Mouse (Mus musculus) cerebellum, adult 11 months (tissue): Measurements from ENCODE around the gene Tlk2.

Experiments
- DNase-seq: peaks from one replicate; pipeline ENCODE4 v3.0.0; 2022

Gene Tlk2

GRCm38 (mm10) chr11:105264506-105264905 is 85.9 kb downstream of the Tlk2 start:
- no peak for DNase-seq

DNA sequence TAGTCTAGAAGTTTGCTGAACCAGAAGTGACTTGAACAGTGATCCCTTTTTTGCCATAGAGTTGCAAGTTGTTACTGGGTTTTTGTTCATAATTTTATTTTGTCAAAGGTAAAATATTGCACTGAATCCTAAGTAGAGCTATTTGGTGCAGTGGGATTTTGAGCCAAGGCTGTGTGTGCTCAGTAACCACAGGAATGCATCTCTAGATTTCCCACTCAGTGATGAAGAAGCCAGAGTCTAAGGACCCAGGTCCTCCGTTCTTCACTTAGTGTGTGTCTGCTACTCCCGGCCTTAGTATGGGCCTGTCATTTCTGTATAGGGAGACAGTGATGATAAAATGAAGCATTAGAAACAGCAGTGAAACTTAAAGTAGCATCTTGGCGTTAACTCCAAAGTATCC is 86.4 kb downstream of the Tlk2 start:
- DNase-seq = no peak

DNA sequence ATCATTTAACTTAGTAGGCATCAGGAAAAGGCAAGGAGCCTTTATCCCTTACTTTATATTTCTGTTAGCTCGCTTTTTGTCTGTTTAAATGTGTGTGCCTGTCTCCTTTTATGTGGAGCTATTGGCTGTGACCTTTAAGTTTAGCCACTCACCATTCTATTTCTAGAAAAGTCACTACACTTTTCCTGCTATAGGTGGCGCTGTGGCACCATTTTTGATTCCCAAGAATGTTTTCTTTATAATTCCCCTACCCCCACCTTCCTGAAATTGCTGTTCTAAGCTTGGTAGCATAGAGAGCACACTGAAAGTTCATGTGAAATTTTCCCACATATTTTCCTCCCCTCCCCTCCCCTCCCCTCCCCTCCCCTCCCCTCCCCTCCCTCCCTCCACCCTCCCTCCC is 91.5 kb downstream of the Tlk2 start:
- DNase-seq = peak; percentile 29

DNA sequence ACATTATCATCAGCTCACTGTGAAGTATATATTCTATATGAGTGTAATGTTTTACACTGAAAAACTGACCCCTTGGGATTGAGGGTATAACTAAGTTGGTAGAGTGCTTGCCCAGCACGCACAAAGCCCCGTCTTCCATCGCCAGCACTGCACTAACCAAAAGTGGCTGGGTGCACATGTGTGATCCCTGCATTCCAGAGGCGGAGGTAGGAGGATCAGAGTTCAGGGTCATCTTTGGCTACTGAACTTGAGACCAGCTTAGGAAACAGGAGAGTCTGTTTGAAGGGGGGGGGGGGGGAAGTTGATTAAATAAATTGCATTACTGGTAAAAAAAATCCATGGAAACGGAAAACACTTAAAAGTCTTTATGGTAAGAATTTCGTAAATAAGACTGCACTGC is 101.8 kb downstream of the Tlk2 start:
- DNase-seq = no peak

- DNase-seq = no peak
Measured at GRCm38 (mm10) chr11:105281291-105281690, 102.7 kb downstream of the Tlk2 start.

- DNase-seq = no peak
Measured at GRCm38 (mm10) chr11:105281763-105282459, 103.3 kb downstream of the Tlk2 start.

DNA sequence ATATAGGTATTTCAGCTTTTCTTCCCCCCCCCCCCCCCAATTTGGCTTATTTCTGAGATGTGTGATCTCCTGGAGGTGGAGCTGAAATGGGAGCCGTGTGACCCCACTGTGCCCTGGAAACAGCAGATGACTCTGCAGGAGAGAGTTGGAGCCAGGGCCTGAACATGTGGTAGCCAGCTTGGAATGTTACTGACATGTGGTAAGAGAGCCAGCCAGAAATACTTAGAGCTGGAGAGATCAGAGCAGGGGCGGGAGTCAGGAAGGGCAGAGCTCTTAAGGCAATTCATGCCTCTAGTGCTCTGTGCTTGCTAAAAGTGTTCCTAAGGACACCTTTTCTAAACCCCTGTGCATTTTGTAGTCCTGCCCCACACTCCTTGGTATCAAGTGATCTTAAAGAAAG is 103.9 kb downstream of the Tlk2 start:
- DNase-seq = no peak

DNA sequence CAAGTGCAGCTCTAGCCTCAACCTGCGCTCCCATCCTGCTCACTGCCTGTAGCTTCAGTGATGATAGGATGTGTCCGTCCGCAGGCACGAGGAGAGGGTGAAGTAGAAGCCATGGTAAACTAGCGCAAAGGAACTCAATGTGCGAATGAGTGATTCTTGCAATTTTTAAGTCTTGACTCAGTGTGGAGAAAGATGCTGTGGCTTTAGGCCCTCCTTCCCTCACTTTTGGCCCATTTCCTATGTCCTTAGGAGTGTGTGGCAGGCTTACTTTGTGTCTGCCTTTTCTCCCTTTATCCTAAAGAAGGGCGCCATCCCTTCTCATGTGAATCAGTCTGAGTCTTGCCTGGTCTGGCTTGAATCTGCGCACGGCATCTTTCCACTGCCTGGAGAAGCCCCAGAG is 104.4 kb downstream of the Tlk2 start:
- no peak for DNase-seq

GRCm38 (mm10) chr11:105285720-105286119 is 107.1 kb downstream of the Tlk2 start:
- no peak for DNase-seq

DNA sequence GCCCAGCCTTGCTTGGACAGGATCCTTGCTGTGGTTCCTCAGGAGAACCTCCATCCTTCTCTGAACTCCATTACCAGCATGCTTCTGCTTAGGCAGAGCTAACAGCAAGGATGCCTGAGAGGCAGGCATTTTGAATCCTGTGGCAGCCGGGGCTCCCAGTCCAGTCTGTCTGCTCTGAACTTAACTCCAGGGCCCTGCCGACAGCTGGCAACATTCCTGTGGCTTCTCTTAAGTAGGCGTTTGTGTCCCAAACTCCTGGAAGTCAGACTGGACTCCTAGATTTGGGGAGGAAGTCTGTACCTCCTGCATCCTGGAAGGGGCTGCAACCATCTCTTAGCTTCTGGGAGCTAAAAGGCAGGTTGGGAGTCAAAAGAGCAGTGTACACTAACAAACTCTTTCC is 110.8 kb downstream of the Tlk2 start:
- DNase-seq = no peak

DNA sequence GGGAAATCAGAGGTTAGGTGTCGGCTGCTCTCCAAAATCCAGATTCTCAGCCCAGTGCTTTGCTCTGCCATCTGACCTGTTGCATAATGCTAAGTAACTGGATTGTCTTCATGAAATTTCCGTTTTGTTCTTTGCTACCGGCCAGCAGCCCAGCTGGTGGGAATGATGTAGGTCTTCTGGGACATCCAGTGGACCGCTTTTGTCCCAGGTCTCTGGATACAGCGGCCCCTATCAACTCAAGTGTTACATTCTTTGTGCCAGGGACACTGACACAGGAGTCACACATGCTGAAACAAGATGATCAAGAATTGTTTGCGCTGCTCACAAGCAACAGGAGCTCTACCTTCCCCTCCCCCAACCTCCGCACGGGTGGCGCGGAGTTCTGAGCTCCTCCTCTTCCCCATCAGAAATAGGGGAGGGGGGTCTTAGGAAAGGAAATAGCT is 113.1 kb downstream of the Tlk2 start:
- no peak for DNase-seq

DNA sequence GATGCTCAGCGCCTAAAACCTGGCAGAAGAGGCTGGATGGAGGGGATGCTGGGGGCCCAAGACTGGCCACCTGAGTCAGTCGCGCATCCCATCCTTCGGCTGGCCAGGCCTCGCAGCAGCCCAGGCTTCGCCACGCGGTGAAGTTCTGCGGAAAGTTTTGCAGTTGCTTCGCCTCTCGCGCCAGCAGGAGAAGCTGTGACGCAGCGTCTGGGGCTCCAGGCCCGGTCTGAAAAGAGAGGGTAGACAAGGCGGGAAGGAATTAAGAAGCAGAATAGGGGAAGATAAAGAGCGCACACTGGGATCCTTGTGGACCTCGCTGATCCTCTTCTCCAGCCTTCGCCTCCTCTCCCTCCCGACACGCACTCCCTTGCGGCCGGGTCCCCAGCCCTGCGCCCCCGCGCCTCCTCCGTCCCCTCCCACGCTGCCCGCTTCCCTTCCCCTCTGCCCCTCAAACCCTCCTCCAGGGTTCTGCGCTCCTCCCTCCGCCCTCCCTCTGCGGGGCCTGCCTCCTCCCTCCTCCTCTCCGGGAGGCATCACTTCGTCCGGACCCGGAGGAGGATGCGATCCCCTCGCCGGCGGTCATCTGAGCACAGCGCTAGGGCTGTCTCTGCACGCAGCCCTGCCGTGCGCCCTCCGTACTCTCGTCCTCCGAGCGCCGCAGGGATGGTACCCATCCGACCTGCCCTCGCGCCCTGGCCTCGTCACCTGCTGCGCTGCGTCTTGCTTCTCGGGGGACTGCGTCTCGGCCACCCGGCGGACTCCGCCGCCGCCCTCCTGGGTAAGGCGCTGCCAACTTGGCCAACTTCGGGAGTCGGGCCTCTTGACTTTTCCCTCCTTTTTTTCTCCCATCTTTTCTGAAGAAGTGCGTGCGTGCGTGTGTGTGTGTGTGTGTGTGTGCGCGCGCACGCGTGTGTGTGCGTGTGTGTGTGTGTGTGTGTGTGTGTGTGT is 113.8 kb downstream of the Tlk2 start, which contains the start of gene Mrc2:
Gene Mrc2 (plus strand): TSS at position 520 of the 948 bp plus-strand sequence.
- DNase-seq = no peak

DNA sequence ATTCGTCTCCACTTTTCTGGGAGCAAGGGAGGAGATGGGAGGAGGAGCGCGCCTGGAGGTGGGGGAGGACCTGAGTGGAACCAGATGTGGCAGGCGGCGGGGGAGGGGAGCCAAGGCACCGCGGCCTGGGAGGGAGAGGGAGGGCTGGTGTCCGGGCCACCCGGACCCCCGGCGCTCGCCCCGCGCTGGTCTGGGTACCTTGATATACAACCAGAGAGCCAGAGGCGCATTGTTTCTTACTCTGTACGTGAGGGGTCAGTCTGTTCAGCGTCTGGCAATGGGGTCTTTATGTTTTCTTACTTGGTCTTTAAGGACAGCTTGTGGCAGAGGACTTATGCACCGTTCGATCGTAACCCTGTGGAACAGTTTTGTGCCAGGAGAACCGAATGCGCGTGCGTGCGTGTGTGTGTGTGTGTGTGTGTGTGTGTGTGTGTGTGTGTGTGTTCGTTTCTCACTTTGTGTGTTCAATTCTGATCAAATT is 114.5 kb downstream of the Tlk2 start:
- DNase-seq = no peak

DNA sequence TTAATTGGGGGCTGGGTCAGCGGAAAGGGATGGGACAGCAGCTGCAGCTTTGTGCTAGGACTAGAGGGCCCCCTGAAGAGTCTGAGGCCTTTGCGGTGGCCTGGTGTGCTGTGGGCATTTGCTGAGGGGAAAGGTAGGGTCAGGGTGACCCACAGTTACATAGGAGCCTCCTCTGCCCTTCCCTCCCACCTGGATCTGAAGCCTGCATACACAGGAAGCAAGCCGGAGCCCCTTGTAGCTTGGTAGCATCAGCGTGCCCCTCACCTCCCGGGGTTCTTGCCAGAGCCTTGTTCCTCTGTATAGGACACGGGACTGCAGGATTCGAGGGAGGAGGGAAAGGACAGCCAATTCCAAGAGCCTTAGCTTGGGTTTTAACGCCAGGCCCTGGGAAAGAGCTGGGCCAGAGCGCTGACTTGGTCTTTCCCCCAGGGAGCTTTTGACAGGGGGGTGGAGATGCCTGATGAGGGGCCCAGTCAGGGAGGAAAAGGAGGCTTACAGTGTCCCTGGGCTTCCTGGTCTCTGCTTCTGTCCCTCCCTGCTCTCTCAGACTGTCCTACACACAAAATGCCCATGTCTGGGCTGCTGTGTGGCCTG is 115.4 kb downstream of the Tlk2 start:
- DNase-seq = no peak

DNA sequence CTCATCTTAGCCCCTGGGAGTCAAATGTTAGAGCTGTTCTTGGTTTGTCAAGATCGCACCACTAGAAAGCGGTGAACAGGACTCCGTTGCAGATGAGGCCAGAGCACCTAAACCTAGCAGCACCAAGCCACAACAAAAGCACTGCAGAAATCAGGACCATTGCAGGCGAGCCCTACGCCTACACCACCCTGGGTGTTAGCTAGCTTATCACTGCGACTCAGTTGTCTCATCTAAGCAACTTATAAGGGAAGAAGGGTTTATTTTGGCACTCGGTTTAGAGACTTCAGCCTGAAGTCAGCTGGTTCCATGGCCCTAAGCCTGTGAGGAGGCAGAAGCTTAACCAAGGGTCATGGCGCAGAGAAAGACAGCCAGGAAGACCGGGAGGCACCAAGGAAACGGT is 117.5 kb downstream of the Tlk2 start:
- DNase-seq = no peak

- no peak for DNase-seq
Measured at GRCm38 (mm10) chr11:105310197-105310596, 131.6 kb downstream of the Tlk2 start.

- no peak for DNase-seq
Measured at GRCm38 (mm10) chr11:105311291-105311975, 132.8 kb downstream of the Tlk2 start.

- no peak for DNase-seq
Measured at GRCm38 (mm10) chr11:105312311-105312942, 133.8 kb downstream of the Tlk2 start.

DNA sequence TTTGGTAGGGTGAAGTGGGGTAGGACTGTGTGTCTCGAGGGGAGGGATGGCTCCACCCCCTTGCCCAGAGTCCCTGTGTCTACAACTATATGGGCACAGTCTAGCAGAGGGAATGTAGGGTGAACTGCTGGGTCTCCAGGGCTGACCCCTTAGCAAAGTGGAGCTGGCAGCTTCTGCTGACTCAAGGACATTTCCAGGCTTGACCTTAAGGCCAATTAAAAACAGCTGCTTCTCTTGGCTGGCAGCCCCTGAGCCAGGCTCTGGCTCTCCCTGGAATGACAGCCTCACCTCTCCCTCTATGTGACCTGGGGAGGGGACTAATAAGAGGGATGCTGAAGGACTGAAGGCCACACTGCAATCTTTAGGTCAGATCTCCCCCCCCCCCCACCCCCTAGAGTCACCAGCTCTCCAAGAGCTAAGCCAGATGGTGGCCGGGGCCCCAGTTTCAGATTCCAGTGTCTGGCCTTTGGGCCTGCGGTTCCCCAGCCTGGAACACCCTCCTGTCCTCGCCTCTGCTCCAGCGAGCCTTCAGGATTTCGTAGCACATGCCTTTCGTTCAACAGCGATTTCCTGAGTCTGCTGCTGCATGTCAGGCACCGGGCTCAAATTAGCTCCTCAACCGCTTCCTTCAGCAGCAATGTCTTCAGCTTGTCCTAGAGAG is 134.5 kb downstream of the Tlk2 start:
- no peak for DNase-seq

DNA sequence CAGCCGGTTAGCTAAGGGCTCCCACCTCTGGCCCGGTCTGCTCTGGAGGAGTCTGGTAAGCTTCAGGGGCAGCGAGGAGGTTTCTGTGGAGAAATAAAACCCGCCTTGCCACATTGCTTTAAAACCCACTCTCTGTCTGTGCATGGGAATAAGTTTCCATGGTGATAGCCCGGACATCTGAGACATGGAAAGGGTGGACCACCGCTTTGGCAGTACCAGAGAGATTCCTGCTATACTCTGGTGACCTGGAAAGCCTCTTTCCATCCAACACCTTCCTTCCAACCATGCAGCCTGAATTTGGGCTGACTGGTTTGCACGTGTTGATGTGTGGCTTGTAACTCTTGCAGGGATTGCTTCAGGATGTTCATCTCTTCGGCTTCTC is 135.0 kb downstream of the Tlk2 start:
- DNase-seq = no peak

GRCm38 (mm10) chr11:105315296-105315695 is 136.7 kb downstream of the Tlk2 start:
- DNase-seq = no peak

DNA sequence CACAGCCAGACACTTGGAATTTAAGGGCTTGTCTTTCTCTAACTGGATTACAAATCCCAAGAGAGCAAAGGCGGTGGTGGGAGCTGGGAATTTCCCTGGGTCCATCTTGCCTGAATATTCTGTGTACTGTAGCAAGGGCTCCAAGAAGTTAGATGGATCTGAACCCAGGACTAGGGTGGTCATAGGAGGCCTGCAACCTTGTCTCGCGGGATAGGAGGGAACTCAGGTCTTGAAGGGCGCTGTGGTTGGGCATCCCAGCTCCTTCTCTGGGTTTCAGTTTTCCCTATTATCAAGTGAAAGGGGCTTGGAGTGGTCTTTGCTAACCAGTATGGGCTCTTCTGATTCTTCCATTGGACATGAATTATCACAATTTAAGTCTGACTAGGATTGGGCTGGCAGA is 137.5 kb downstream of the Tlk2 start:
- DNase-seq = no peak
